Mouse (Mus musculus) liver, postnatal 0 days (tissue): ENCODE data around the gene Vash1. TPM values are rescaled to one million over a fixed set of nuclear protein-coding genes. Genes with fewer than 3 reads are reported as not detected.
A peak's percentile ranks its signal among the peaks of the same experiment; 100 is the strongest.

Source experiments
- ATAC-seq: fragments of 200-750 bp; cut with Nextera tagmentation; 2 replicates; pipeline ENCODE4 v1.8.0; 2017; ENCODE audit warnings: mild to moderate bottlenecking, moderate library complexity
- DNase-seq: peaks from one replicate; pipeline ENCODE4 v3.0.0-alpha.2; 2016
- H3K27ac ChIP-seq: fragments of 300-500 bp; sonication (generic); 2 replicates; pipeline ENCODE4 v1.5.1; 2014; ENCODE audit warnings: antibody characterized with exemption, moderate library complexity, mild to moderate bottlenecking, low read depth
- H3K27me3 ChIP-seq: fragments of 300-500 bp; sonication (generic); 2 replicates; pipeline ENCODE4 v1.6.1; 2014; ENCODE audit warnings: low read length, control low read depth, mixed read lengths; ENCODE audit not compliant: insufficient read depth
- H3K36me3 ChIP-seq: fragments of 300-500 bp; sonication (generic); replicated peaks from 2 replicates; pipeline ENCODE4 v1.6.1; 2014; ENCODE audit warnings: mild to moderate bottlenecking, control low read depth, low read length, moderate library complexity, mixed read lengths; ENCODE audit not compliant: insufficient read depth
- H3K4me1 ChIP-seq: fragments of 300-500 bp; sonication (generic); 2 replicates; pipeline ENCODE4 v1.6.1; 2014; ENCODE audit warnings: antibody characterized with exemption, mild to moderate bottlenecking, control low read depth; ENCODE audit not compliant: insufficient read depth
- H3K4me2 ChIP-seq: fragments of 300-500 bp; sonication (generic); 2 replicates; pipeline ENCODE4 v1.6.1; 2014; ENCODE audit warnings: low read depth, mild to moderate bottlenecking, low read length, moderate library complexity, mixed read lengths
- H3K4me3 ChIP-seq: fragments of 300-500 bp; sonication (generic); 2 replicates; pipeline ENCODE4 v1.5.1; 2014; ENCODE audit warnings: low read depth, low read length
- H3K9ac ChIP-seq: fragments of 300-500 bp; sonication (generic); replicated peaks from 2 replicates; pipeline ENCODE4 v1.6.1; 2014; ENCODE audit warnings: mild to moderate bottlenecking, moderate library complexity
- H3K9me3 ChIP-seq: fragments of 300-500 bp; sonication (generic); 2 replicates; pipeline ENCODE4 v1.6.1; 2016; ENCODE audit warnings: mild to moderate bottlenecking, control low read depth, low read length, mixed read lengths
- CTCF ChIP-seq: sonication (generic); IDR thresholded peaks from 2 replicates; pipeline ENCODE4 v1.5.1; 2016; ENCODE audit warnings: antibody characterized with exemption, low read depth
- EP300 ChIP-seq: IDR thresholded peaks from 2 replicates; pipeline ENCODE4 v1.6.1; 2016; ENCODE audit warnings: antibody characterized with exemption, low read depth, mild to moderate bottlenecking
- WGBS: fragments of 180-500 bp; shearing (Covaris S2); extraction: QIAGEN DNeasy Blood & Tissue Kit; methylation state at CpG from one replicate; pipeline ENCODE4 v1.1.7; 2014; ENCODE audit not compliant: insufficient replicate concordance; 5-methylcytosine and 5-hydroxymethylcytosine counted together
- polyA plus RNA-seq: library from polyadenylated mRNA; unstranded; fragments of >200 nt; fragmentation: Nextera tagmentation; extraction: Ambion mirVana; gene quantifications from 2 replicates; pipeline ENCODE4 v1.2.1, GENCODE M21; 2015

Vash1 gene
- polyA plus RNA-seq, 1 experiment from 2014 or later: 1.4 TPM

GRCm38 (mm10) chr12:86721453-86721852, 43.0 kb downstream of the Vash1 start:
- no peak for ATAC-seq

DNA sequence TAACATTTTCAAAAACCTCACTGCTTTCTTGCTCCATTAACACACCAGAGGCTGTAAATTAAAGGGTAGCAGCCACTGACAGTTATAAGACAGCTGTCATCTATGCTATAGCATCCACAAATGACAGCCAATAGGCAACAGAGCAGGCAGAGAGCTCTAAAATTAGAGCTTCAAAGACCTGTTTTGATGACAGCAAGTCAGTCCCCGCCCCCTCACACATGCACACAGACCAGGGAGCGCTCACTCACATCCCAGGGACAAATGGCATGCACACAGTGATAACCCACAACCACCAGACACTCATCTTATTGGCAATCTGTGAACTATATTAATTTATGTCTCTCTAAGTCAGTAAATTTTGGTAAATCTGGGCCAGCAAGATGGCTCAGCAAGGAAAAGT, 45.8 kb downstream of the Vash1 start:
- Histone ChIP-seq H3K9me3 (no peaks in the 10 kb centered on the region), H3K36me3 (no peaks in the 10 kb centered on the region), H3K27me3 (no peaks in the 10 kb centered on the region), H3K27ac (no peak overlapping the region), H3K4me2 (no peak overlapping the region), H3K4me3 (no peak overlapping the region), H3K4me1 (peaks cover 7% of the 10 kb centered on the region; the same call in 1 of the 2 replicates), H3K9ac (no peak overlapping the region)
- ATAC-seq (no peak), DNase-seq (no peak)
- WGBS: 69% methylated on average over 2 of the region's 2 CpGs
- no peak for TF ChIP-seq EP300
- no peak for TF ChIP-seq CTCF

More at GRCm38 (mm10) chr12:86721453-86721852, 43.0 kb downstream of the Vash1 start:
- no peak for TF ChIP-seq EP300
- no peak for TF ChIP-seq CTCF
- Histone ChIP-seq H3K4me2 (no peak overlapping the region), H3K9me3 (no peaks in the 10 kb centered on the region), H3K4me1 (peaks cover 7% of the 10 kb centered on the region; the same call in 1 of the 2 replicates), H3K27ac (no peak overlapping the region), H3K27me3 (no peaks in the 10 kb centered on the region), H3K36me3 (no peaks in the 10 kb centered on the region), H3K4me3 (no peak overlapping the region), H3K9ac (no peak overlapping the region)
- no peak for DNase-seq
- 73% methylated on average over 5 of the region's 5 CpGs for WGBS

GRCm38 (mm10) chr12:86725706-86726105, 47.2 kb downstream of the Vash1 start:
- Histone ChIP-seq H3K4me1 (peaks cover 7% of the 10 kb centered on the region; the same call in 1 of the 2 replicates), H3K27me3 (no peaks in the 10 kb centered on the region), H3K36me3 (no peaks in the 10 kb centered on the region), H3K4me2 (peak overlapping the region; percentile 100), H3K27ac (no peak overlapping the region), H3K9me3 (no peaks in the 10 kb centered on the region), H3K9ac (peak overlapping the region; percentile 56), H3K4me3 (peak overlapping the region; percentile 67)
- ATAC-seq (peak; percentile 39), DNase-seq (no peak)
- WGBS: under 1% methylated on average over 19 of the region's 19 CpGs
- TF ChIP-seq EP300 (no peak), CTCF (no peak)

GRCm38 (mm10) chr12:86726120-86726640, 47.7 kb downstream of the Vash1 start, which contains the start of gene Angel1:
Gene Angel1, minus strand, starts transcription at chr12:86726460.
- DNase-seq (peak; percentile 96), ATAC-seq (peak; percentile 100)
- H3K27ac ChIP-seq: no peak within 1 kb of the TSS

DNA sequence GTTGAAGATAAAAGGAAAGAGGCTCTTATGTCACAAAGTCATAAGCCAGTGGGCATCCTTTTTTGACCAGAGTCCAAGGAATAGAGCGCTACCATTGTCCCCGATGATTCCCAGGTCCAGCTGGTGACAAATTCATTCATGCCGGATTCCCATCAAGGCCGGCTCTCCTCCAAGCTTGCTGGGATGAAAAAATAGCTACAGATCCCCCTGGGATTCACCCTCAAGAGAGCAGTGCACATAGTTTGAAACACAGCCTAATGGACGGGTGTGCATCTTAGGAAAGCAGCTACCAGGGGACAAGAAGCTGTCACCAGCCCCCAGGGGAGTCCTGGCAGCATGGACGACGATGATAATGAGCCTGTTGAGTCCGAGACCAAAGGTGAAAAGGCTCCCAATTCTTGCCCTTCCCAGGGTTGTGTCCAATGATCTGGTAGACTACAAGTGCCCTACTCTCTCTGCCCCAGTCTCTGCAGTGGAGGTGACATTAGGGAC, 55.9 kb downstream of the Vash1 start, which contains the start of gene Lrrc74a:
Gene Lrrc74a, plus strand, starts transcription at position 51 of the 492 bp plus-strand sequence.
- no peaks in the 10 kb centered on the region for H3K36me3 ChIP-seq
- ATAC-seq: no peak
- no peak within 1 kb of the TSS for H3K4me3 ChIP-seq
- DNase-seq: no peak
- TF ChIP-seq EP300 (no peak), CTCF (no peak)
- H3K4me1 ChIP-seq: no peaks in the 10 kb centered on the region
- no peak within 1 kb of the TSS for H3K4me2 ChIP-seq
- no peaks in the 10 kb centered on the region for H3K27me3 ChIP-seq
- no peaks in the 10 kb centered on the region for H3K9me3 ChIP-seq
- WGBS: 80% methylated on average over 8 of the region's 8 CpGs
- no peak within 1 kb of the TSS for H3K27ac ChIP-seq
- H3K9ac ChIP-seq: no peak within 1 kb of the TSS

More at GRCm38 (mm10) chr12:86726120-86726640, 47.7 kb downstream of the Vash1 start, which contains the start of gene Angel1:
- TF ChIP-seq CTCF (0 out of 2 replicates have a peak, but pooled peaks have one; percentile 3), EP300 (0 out of 2 replicates have a peak, but pooled peaks have one; percentile 47)
- WGBS: under 1% methylated on average over 44 of the region's 44 CpGs
- H3K4me3 ChIP-seq: peak within 1 kb of the TSS; percentile 67
- peaks cover 7% of the 10 kb centered on the region; the same call in 1 of the 2 replicates for H3K4me1 ChIP-seq
- H3K9me3 ChIP-seq: no peaks in the 10 kb centered on the region
- H3K4me2 ChIP-seq: peak within 1 kb of the TSS; percentile 100
- no peaks in the 10 kb centered on the region for H3K36me3 ChIP-seq
- no peaks in the 10 kb centered on the region for H3K27me3 ChIP-seq
- H3K9ac ChIP-seq: peak within 1 kb of the TSS; percentile 56

Other genes starting within 250 kb of the Vash1 start
- gene Angel1, start 47.8 kb downstream of the Vash1 start, polyA plus RNA-seq: 0.80 and 0.99 TPM in 2 replicates
- gene Lrrc74a, start 55.7 kb downstream of the Vash1 start, polyA plus RNA-seq: not detected in 2 replicates
- gene Irf2bpl, start 206.1 kb downstream of the Vash1 start, polyA plus RNA-seq: 5.0 and 5.3 TPM in 2 replicates